Mouse (Mus musculus) G1E (cell line): ENCODE results near the gene Smug1. TPM values are rescaled to one million over a fixed set of nuclear protein-coding genes. Genes with fewer than 3 reads are reported as not detected.

Experiments
- ATAC-seq: 2 replicates; pipeline ENCODE4 v1.8.0; 2016; ENCODE audit warnings: mild to moderate bottlenecking; ENCODE audit not compliant: insufficient number of reproducible peaks, poor library complexity, low FRiP score, severe bottlenecking; ENCODE audit errors: extremely low read depth
- DNase-seq: peaks from one replicate; pipeline ENCODE4 v3.0.0; 2012; ENCODE audit warnings: low spot score
- H3K27me3 ChIP-seq: 2 replicates; pipeline ENCODE4 v1.6.1; 2012; ENCODE audit warnings: mild to moderate bottlenecking, low read length, inconsistent platforms; ENCODE audit not compliant: insufficient read depth
- H3K36me3 ChIP-seq: replicated peaks from 2 replicates; pipeline ENCODE3; 2012; ENCODE audit warnings: mild to moderate bottlenecking, inconsistent platforms
- H3K4me1 ChIP-seq: 2 replicates; pipeline ENCODE4 v1.6.1; 2012; ENCODE audit warnings: low read depth, low read length, inconsistent platforms, mixed read lengths; ENCODE audit not compliant: insufficient read depth
- H3K4me3 ChIP-seq: 2 replicates; pipeline ENCODE4 v1.5.1; 2012; ENCODE audit warnings: low read depth, mild to moderate bottlenecking, inconsistent platforms, low read length, moderate library complexity, mixed read lengths
- H3K9me3 ChIP-seq: replicated peaks from 2 replicates; pipeline ENCODE4 v1.6.1; 2012; ENCODE audit warnings: inconsistent platforms
- CTCF ChIP-seq: IDR thresholded peaks from 2 replicates; pipeline ENCODE4 v1.5.1; 2012; ENCODE audit warnings: low read depth, low read length, inconsistent platforms, mixed read lengths
- GATA1 ChIP-seq: IDR thresholded peaks from 2 replicates; pipeline ENCODE4 v1.6.1; 2012; ENCODE audit warnings: borderline replicate concordance, low read length, inconsistent platforms, mixed read lengths
- GATA2 ChIP-seq: IDR thresholded peaks from 2 replicates; pipeline ENCODE4 v1.6.1; 2012; ENCODE audit warnings: low read depth, low read length, inconsistent platforms, borderline replicate concordance
- POLR2AphosphoS5 ChIP-seq: IDR thresholded peaks from 2 replicates; pipeline ENCODE4 v1.6.1; 2012; ENCODE audit warnings: low read depth, low read length, inconsistent platforms; ENCODE audit not compliant: insufficient replicate concordance
- TAL1 ChIP-seq: conservative IDR thresholded peaks from 2 replicates; pipeline ENCODE4 v1.6.1; 2012; ENCODE audit warnings: low read depth, low read length, inconsistent platforms, mixed read lengths
- polyA plus RNA-seq: library from polyadenylated mRNA; stranded (reverse); fragments of >175 nt; gene quantifications from 2 replicates; pipeline ENCODE4 v1.2.3, GENCODE M21; 2012
- total RNA-seq, 2 experiments: library from RNA; stranded (forward) in 1 of 2; stranded (reverse) in 1 of 2; fragments of 200-1000 nt in 1 of 2; fragments of >200 nt in 1 of 2; fragmentation: Nextera tagmentation in 1 of 2; gene quantifications; 2 replicates each; pipeline ENCODE4 v1.2.3; 2014 to 2017

Gene Smug1
- total and polyA plus RNA-seq, 3 experiments, result 5.0 to 9.0 (median 7.8) TPM

DNA sequence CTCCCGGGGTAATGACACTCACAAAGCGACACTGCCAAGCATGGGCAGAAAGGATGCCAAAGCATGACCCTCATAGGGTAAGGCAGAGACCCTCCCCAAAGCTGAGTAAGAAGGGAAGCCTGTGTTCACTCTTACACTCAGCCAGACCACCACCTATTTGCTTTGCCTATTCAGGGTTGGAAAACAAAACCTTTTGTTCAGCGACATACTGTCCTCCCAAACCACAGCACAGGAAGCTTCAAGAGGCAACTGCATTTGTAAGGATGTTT lies 19.5 kb downstream of the Smug1 start:
- no peak for ATAC-seq
- Histone ChIP-seq H3K9me3 (no peaks in the 10 kb centered on the region), H3K27me3 (peaks cover 65% of the 10 kb centered on the region), H3K4me1 (peaks cover 20% of the 10 kb centered on the region), H3K36me3 (peaks cover under 1% of the 10 kb centered on the region), H3K4me3 (no peak overlapping the region)
- no peak for TF ChIP-seq CTCF
- no peak for TF ChIP-seq GATA1
- TF ChIP-seq GATA2, result no peak
- TF ChIP-seq POLR2AphosphoS5, result no peak
- TF ChIP-seq TAL1, result no peak
- no peak for DNase-seq

DNA sequence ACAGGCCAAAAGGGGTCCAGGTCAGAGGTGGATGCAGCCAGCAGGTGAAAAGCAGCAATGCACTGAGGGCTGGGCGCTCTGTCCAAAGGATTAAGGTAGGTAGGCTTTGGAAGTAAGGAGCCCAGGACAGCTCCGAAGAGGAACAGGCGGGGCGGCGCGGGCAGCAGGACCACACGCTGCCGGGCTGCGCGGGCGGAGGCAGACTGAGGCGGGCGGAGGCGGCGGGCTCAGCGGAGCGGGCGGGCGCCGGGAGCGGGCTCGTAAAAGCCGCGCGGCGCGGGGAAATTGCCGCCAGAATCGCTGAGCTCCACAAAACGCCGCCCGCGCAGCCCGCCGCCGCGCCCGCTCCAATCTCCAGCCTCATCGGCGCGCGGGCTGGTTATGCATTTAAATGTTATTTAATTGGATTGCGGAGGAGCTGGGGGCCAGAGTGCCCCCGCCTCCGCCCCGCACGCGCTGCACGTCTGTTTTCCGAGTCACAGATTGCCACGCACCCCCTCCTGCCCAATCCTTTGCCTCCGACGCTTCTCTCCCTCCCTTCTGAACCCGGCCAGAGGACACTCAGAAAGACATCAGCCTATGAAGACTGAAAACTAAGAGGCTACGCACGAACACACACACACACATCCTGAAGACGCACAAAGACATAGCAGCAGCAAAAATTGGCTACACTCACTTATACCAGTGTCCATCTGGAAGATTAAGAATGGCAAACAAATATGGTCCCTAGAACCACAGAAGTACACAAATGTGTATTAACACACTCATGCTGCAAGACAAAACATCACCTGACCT lies 20.1 kb downstream of the Smug1 start:
- no peak for ATAC-seq
- no peaks in the 10 kb centered on the region for H3K9me3 ChIP-seq
- no peak for TF ChIP-seq GATA1
- no peak for TF ChIP-seq GATA2
- no peak for TF ChIP-seq POLR2AphosphoS5
- TF ChIP-seq CTCF, result no peak
- no peak for TF ChIP-seq TAL1
- peak overlapping the region; percentile 53; the same call in 1 of the 2 replicates for H3K4me3 ChIP-seq
- no peak for DNase-seq
- H3K4me1 ChIP-seq, result peaks cover 16% of the 10 kb centered on the region
- H3K36me3 ChIP-seq, result no peaks in the 10 kb centered on the region
- H3K27me3 ChIP-seq, result peaks cover 66% of the 10 kb centered on the region

DNA sequence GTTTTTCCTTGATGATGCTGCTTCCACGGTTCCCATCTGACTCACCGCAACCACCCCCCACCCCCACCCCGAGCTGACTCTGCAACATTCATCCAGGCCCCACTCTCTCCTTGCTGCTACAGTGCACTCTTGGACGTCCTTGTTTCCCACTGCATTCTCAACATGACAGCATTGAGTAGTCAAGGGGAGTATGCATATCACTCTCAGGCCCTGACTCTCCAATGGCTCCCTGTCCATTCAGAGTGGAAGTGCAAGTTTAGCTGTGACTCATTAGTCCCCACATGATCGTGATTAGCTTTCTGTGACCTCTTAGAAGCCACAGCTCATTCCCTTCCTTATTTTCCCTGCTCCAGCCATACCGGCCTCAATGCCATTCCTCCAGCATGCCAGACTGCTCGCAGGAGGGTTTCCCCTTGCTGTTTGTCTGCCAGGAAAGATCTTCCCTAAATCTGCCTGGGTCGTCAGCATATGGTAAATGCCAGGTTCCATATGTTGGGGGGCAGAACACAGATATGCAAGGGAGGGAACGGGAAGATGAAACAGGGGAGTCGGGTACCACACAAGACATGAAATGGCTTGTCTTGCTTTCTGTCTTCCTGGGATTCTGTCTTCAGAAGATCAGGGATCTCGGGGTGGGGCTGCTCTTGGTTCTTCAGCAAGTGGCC lies 21.1 kb downstream of the Smug1 start:
- Histone ChIP-seq H3K4me1 (peaks cover 14% of the 10 kb centered on the region), H3K36me3 (no peaks in the 10 kb centered on the region), H3K4me3 (no peak overlapping the region), H3K9me3 (no peaks in the 10 kb centered on the region), H3K27me3 (peaks cover 76% of the 10 kb centered on the region)
- no peak for TF ChIP-seq TAL1
- no peak for TF ChIP-seq CTCF
- TF ChIP-seq GATA1, result no peak
- no peak for TF ChIP-seq GATA2
- no peak for TF ChIP-seq POLR2AphosphoS5
- ATAC-seq (no peak), DNase-seq (no peak)

- Histone ChIP-seq H3K36me3 (no peaks in the 10 kb centered on the region), H3K9me3 (no peaks in the 10 kb centered on the region), H3K4me1 (peaks cover 14% of the 10 kb centered on the region), H3K4me3 (no peak overlapping the region), H3K27me3 (peaks cover 87% of the 10 kb centered on the region)
- TF ChIP-seq GATA2 (no peak), GATA1 (no peak), TAL1 (no peak), CTCF (no peak), POLR2AphosphoS5 (no peak)
- ATAC-seq (no peak), DNase-seq (no peak)
These were observed 22.7 kb downstream of the Smug1 start for GRCm38 (mm10) chr15:103144176-103144575.

DNA sequence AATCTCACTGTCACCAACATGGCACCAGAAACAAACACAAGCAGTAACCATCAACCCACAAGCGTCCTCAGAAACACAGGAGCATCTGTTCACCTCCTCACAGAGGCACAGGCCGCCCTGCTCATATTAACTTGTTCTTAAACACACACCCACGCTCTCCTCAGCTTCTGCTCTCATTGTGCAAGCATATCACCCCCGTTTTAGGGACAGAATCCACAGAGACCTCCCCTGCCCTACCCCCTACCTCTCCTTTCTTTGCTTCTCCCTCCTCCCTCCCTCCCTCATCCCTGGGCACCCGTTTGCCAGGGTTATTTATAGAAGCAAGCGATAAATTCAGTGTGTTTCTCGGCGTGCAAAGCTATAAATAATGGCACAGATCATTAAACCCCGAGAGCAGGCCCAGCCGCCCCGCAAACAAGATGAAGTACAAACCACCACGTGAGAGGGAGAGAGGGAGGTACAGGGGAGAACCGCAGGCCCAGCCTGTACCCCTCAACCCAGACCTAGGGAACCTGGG lies 31.4 kb downstream of the Smug1 start:
- no peak for TF ChIP-seq TAL1
- no peak for TF ChIP-seq GATA2
- TF ChIP-seq CTCF, result no peak
- no peak for TF ChIP-seq POLR2AphosphoS5
- TF ChIP-seq GATA1, result no peak
- H3K36me3 ChIP-seq, result no peaks in the 10 kb centered on the region
- DNase-seq (no peak), ATAC-seq (no peak)
- H3K27me3 ChIP-seq, result peaks cover 76% of the 10 kb centered on the region
- peaks cover 30% of the 10 kb centered on the region for H3K4me1 ChIP-seq
- H3K9me3 ChIP-seq, result peaks cover 2% of the 10 kb centered on the region; the same call in 1 of the 2 replicates
- H3K4me3 ChIP-seq, result no peak overlapping the region
